15 mouse cellular contexts compared by ENCODE assay signal in genomic region chr2:114775532-114775931, GRCm38 (mm10).
DNase-seq lines count a peak whose midpoint lies in the region; ATAC-seq and TF ChIP-seq lines count a peak whose summit lies in the region.
"Had no signal": no experiment of that assay in that cellular context is flagged by ENCODE, and none has a peak within 500 bp of the region (broad histone marks: within the 10 kb centered on the region; RNA-seq: fewer than 3 reads in every experiment).

No protein-coding gene starts in this region.

- H3K9me3 ChIP-seq in kidney, postnatal 0 days (replicated peaks; ENCODE audit: low read length): no peaks in the 10 kb centered on the region
- no peaks in the 10 kb centered on the region for H3K9me3 ChIP-seq in kidney, embryonic 14.5 days (ENCODE audit: control insufficient read depth, low read length)
- H3K9me3 ChIP-seq: liver, embryonic 13.5 days; neural tube, embryonic 13.5 days had no signal

- no peaks in the 10 kb centered on the region for H3K27me3 ChIP-seq in kidney, postnatal 0 days (ENCODE audit: insufficient read depth, low read length)
- H3K27me3 ChIP-seq in kidney, embryonic 14.5 days (ENCODE audit: control insufficient read depth, insufficient read depth, low read length): no peaks in the 10 kb centered on the region
- H3K27me3 ChIP-seq: liver, embryonic 13.5 days; neural tube, embryonic 13.5 days had no signal

- no peaks in the 10 kb centered on the region for H3K4me1 ChIP-seq in kidney, postnatal 0 days (replicated peaks; ENCODE audit: insufficient read depth, low read length)
- H3K4me1 ChIP-seq in kidney, embryonic 14.5 days (ENCODE audit: control insufficient read depth, insufficient read depth, low read length): no peaks in the 10 kb centered on the region; the same call in 1 of the 2 replicates
- H3K4me1 ChIP-seq: liver, embryonic 13.5 days had no signal

- no peaks in the 10 kb centered on the region for H3K36me3 ChIP-seq in kidney, postnatal 0 days (ENCODE audit: insufficient read depth, low read length)
- H3K36me3 ChIP-seq in kidney, embryonic 14.5 days (ENCODE audit: control insufficient read depth, insufficient read depth, low read length): no peaks in the 10 kb centered on the region
- H3K36me3 ChIP-seq: liver, embryonic 13.5 days; neural tube, embryonic 13.5 days had no signal

- 21% methylated on average over 2 of the region's 2 CpGs for whole genome bisulfite sequencing in kidney, postnatal 0 days
- 23% methylated on average over 2 of the region's 2 CpGs for WGBS in kidney, embryonic 14.5 days

- H3K9ac ChIP-seq in kidney, postnatal 0 days (ENCODE audit: low read depth, low read length): no peak overlapping the region
- H3K9ac ChIP-seq in kidney, embryonic 14.5 days (ENCODE audit: low read depth, low read length): no peak overlapping the region
- H3K9ac ChIP-seq: liver, embryonic 13.5 days; neural tube, embryonic 13.5 days had no signal

- H3K27ac ChIP-seq in kidney, postnatal 0 days: no peak overlapping the region
- H3K27ac ChIP-seq in kidney, embryonic 14.5 days (ENCODE audit: low read depth, low read length): no peak overlapping the region
- H3K27ac ChIP-seq: layer of hippocampus, adult 2 months; liver, embryonic 13.5 days; neural tube, embryonic 13.5 days had no signal

- TF ChIP-seq CTCF in kidney, postnatal 0 days (IDR thresholded peaks at IDR 0.05; ENCODE audit: low read depth): no peak

- intact Hi-C loops in heart, postnatal 36 days (cut with DNase I): no loop called here

- H3K4me2 ChIP-seq in kidney, postnatal 0 days (ENCODE audit: low read length): no peak overlapping the region
- H3K4me2 ChIP-seq in kidney, embryonic 14.5 days (replicated peaks; ENCODE audit: low read depth, low read length): no peak overlapping the region
- H3K4me2 ChIP-seq: liver, embryonic 13.5 days; neural tube, embryonic 13.5 days had no signal

- no peak overlapping the region for H3K4me3 ChIP-seq in kidney, postnatal 0 days (replicated peaks; ENCODE audit: low read depth, low read length)
- no peak overlapping the region for H3K4me3 ChIP-seq in kidney, embryonic 14.5 days (ENCODE audit: low read length)
- H3K4me3 ChIP-seq: layer of hippocampus, adult 2 months; liver, embryonic 13.5 days; neural tube, embryonic 13.5 days had no signal

- peak; percentile 25 to 41 for DNase-seq in heart, adult 18-20 months
- DNase-seq in heart, postnatal 36 days: no peak
- peak; percentile 16 for DNase-seq in kidney, postnatal 0 days (ENCODE audit: low spot score)
- DNase-seq in adipocyte (ENCODE audit: low spot score): peak; percentile 92
- DNase-seq in kidney, postnatal 10 days: peak; percentile 24
- no peak for DNase-seq in thymus, postnatal 0 days (ENCODE audit: low spot score)
- DNase-seq in thymus, postnatal 10 days (ENCODE audit: low spot score in 2 of 2): no peak
- DNase-seq: gastrocnemius, postnatal 14 days; liver, embryonic 13.5 days; retina, postnatal 1 day; thymus, postnatal 14 days had no signal

- no peak for ATAC-seq in kidney, postnatal 0 days (replicated peaks; ENCODE audit: low FRiP score, low read depth)
- no peak for ATAC-seq in kidney, embryonic 14.5 days (ENCODE audit: low FRiP score, low TSS enrichment)
- ATAC-seq: CD4-positive, CD25-positive, alpha-beta regulatory T cell, adult 4 months had no signal

Comparison
In these comparisons a context has a peak if more than half of its experiments do, and no peak if none do; other contexts are left out.
1. DNase-seq: peak in heart, adult 18-20 months (2 of 2), kidney, postnatal 0 days (single experiment), adipocyte (single experiment) and kidney, postnatal 10 days (single experiment); none in heart, postnatal 36 days (0 of 2), thymus, postnatal 0 days (single experiment) and thymus, postnatal 10 days (0 of 2).